Mouse (Mus musculus): ENCODE results near the gene Sdccag8. TPM values are rescaled to one million over a fixed set of nuclear protein-coding genes. Genes with fewer than 3 reads are reported as not detected.

Gene Sdccag8
- polyA plus RNA-seq, 1 experiment from 2014 or later = 6.4 TPM

- H3K4me2 ChIP-seq = no peak overlapping the region
- no peaks in the 10 kb centered on the region for H3K27me3 ChIP-seq (replicated peaks)
- no peaks in the 10 kb centered on the region for H3K9me3 ChIP-seq (replicated peaks)
- no peak overlapping the region for H3K4me3 ChIP-seq
- 67% methylated on average over 3 of the region's 3 CpGs for WGBS (ENCODE audit: insufficient replicate concordance)
- H3K9ac ChIP-seq = no peak overlapping the region
- 0 out of 2 replicates have a peak, but pooled peaks cover 4% of the 10 kb centered on the region for H3K4me1 ChIP-seq
- no peaks in the 10 kb centered on the region; the same call in 1 of the 2 replicates for H3K36me3 ChIP-seq
- no peak for ATAC-seq
- H3K27ac ChIP-seq = no peak overlapping the region
These were observed 208.3 kb downstream of the Sdccag8 start for GRCm38 (mm10) chr1:177022751-177023150.

GRCm38 (mm10) chr1:177027706-177028105 lies 213.2 kb downstream of the Sdccag8 start:
- ATAC-seq = no peak
- Histone ChIP-seq H3K27ac (no peak overlapping the region), H3K4me1 (no peaks in the 10 kb centered on the region), H3K27me3 (replicated peaks) (no peaks in the 10 kb centered on the region), H3K9me3 (replicated peaks) (no peaks in the 10 kb centered on the region), H3K9ac (no peak overlapping the region), H3K4me3 (no peak overlapping the region), H3K4me2 (no peak overlapping the region), H3K36me3 (no peaks in the 10 kb centered on the region)
- 76% methylated on average over 3 of the region's 3 CpGs for WGBS (ENCODE audit: insufficient replicate concordance)

- Histone ChIP-seq H3K9ac (no peak overlapping the region), H3K27ac (no peak overlapping the region), H3K27me3 (replicated peaks) (no peaks in the 10 kb centered on the region), H3K9me3 (replicated peaks) (no peaks in the 10 kb centered on the region), H3K36me3 (no peaks in the 10 kb centered on the region), H3K4me1 (no peaks in the 10 kb centered on the region), H3K4me3 (no peak overlapping the region), H3K4me2 (no peak overlapping the region)
- WGBS (ENCODE audit: insufficient replicate concordance) = 55% methylated on average over 2 of the region's 2 CpGs
- ATAC-seq = no peak
These were observed 214.6 kb downstream of the Sdccag8 start for GRCm38 (mm10) chr1:177029032-177029431.

GRCm38 (mm10) chr1:177030669-177031068 lies 216.2 kb downstream of the Sdccag8 start:
- H3K9me3 ChIP-seq (replicated peaks) = no peaks in the 10 kb centered on the region
- WGBS (ENCODE audit: insufficient replicate concordance) = 73% methylated on average over 3 of the region's 3 CpGs
- no peak overlapping the region for H3K4me2 ChIP-seq
- H3K27me3 ChIP-seq (replicated peaks) = no peaks in the 10 kb centered on the region
- no peaks in the 10 kb centered on the region for H3K4me1 ChIP-seq
- no peak overlapping the region for H3K27ac ChIP-seq
- H3K9ac ChIP-seq = no peak overlapping the region
- no peaks in the 10 kb centered on the region for H3K36me3 ChIP-seq
- H3K4me3 ChIP-seq = no peak overlapping the region
- no peak for ATAC-seq

GRCm38 (mm10) chr1:177031196-177031595 lies 216.7 kb downstream of the Sdccag8 start:
- ATAC-seq = no peak
- 68% methylated on average over 1 of the region's 1 CpGs for WGBS (ENCODE audit: insufficient replicate concordance)

GRCm38 (mm10) chr1:177032233-177032632 lies 217.8 kb downstream of the Sdccag8 start:
- no peaks in the 10 kb centered on the region for H3K9me3 ChIP-seq (replicated peaks)

More at GRCm38 (mm10) chr1:177031196-177031595, 216.7 kb downstream of the Sdccag8 start:
- H3K27me3 ChIP-seq (replicated peaks) = no peaks in the 10 kb centered on the region
- no peaks in the 10 kb centered on the region for H3K4me1 ChIP-seq
- H3K27ac ChIP-seq = no peak overlapping the region
- H3K4me2 ChIP-seq = no peak overlapping the region
- H3K9me3 ChIP-seq (replicated peaks) = no peaks in the 10 kb centered on the region
- no peak overlapping the region for H3K9ac ChIP-seq
- H3K4me3 ChIP-seq = no peak overlapping the region
- H3K36me3 ChIP-seq = no peaks in the 10 kb centered on the region

GRCm38 (mm10) chr1:177035460-177035859 lies 221.0 kb downstream of the Sdccag8 start:
- no peaks in the 10 kb centered on the region for H3K27me3 ChIP-seq (replicated peaks)
- no peak overlapping the region for H3K9ac ChIP-seq
- no peak for ATAC-seq
- H3K4me1 ChIP-seq = no peaks in the 10 kb centered on the region
- WGBS (ENCODE audit: insufficient replicate concordance) = 71% methylated on average over 2 of the region's 2 CpGs
- no peak overlapping the region for H3K4me2 ChIP-seq
- H3K4me3 ChIP-seq = no peak overlapping the region
- no peaks in the 10 kb centered on the region for H3K9me3 ChIP-seq (replicated peaks)
- H3K27ac ChIP-seq = no peak overlapping the region
- no peaks in the 10 kb centered on the region for H3K36me3 ChIP-seq

More at GRCm38 (mm10) chr1:177032233-177032632, 217.8 kb downstream of the Sdccag8 start:
- Histone ChIP-seq H3K4me3 (no peak overlapping the region), H3K9ac (no peak overlapping the region), H3K4me1 (no peaks in the 10 kb centered on the region), H3K36me3 (no peaks in the 10 kb centered on the region), H3K27me3 (replicated peaks) (no peaks in the 10 kb centered on the region), H3K27ac (no peak overlapping the region), H3K4me2 (no peak overlapping the region)
- 33% methylated on average over 1 of the region's 1 CpGs for WGBS (ENCODE audit: insufficient replicate concordance)
- no peak for ATAC-seq

- 56% methylated on average over 2 of the region's 2 CpGs for WGBS (ENCODE audit: insufficient replicate concordance)
- no peaks in the 10 kb centered on the region for H3K9me3 ChIP-seq (replicated peaks)
- H3K27me3 ChIP-seq (replicated peaks) = no peaks in the 10 kb centered on the region
- no peaks in the 10 kb centered on the region for H3K4me1 ChIP-seq
- no peaks in the 10 kb centered on the region for H3K36me3 ChIP-seq
- H3K27ac ChIP-seq = no peak overlapping the region
- no peak for ATAC-seq
- no peak overlapping the region for H3K4me2 ChIP-seq
- no peak overlapping the region for H3K9ac ChIP-seq
- no peak overlapping the region for H3K4me3 ChIP-seq
These were observed 223.9 kb downstream of the Sdccag8 start for GRCm38 (mm10) chr1:177038383-177038782.

- Histone ChIP-seq H3K36me3 (no peaks in the 10 kb centered on the region), H3K9me3 (replicated peaks) (no peaks in the 10 kb centered on the region), H3K4me2 (no peak overlapping the region), H3K4me3 (no peak overlapping the region), H3K27ac (no peak overlapping the region), H3K27me3 (replicated peaks) (no peaks in the 10 kb centered on the region), H3K4me1 (no peaks in the 10 kb centered on the region), H3K9ac (no peak overlapping the region)
- ATAC-seq = no peak
- 63% methylated on average over 6 of the region's 6 CpGs for WGBS (ENCODE audit: insufficient replicate concordance)
These were observed 224.7 kb downstream of the Sdccag8 start for GRCm38 (mm10) chr1:177039093-177039674.

GRCm38 (mm10) chr1:177040058-177040457 lies 225.6 kb downstream of the Sdccag8 start:
- Histone ChIP-seq H3K4me2 (no peak overlapping the region), H3K9ac (no peak overlapping the region), H3K36me3 (no peaks in the 10 kb centered on the region), H3K27ac (no peak overlapping the region), H3K27me3 (replicated peaks) (no peaks in the 10 kb centered on the region), H3K4me3 (no peak overlapping the region), H3K4me1 (no peaks in the 10 kb centered on the region), H3K9me3 (replicated peaks) (no peaks in the 10 kb centered on the region)
- ATAC-seq = no peak
- WGBS (ENCODE audit: insufficient replicate concordance) = 72% methylated on average over 4 of the region's 4 CpGs

- no peak overlapping the region for H3K27ac ChIP-seq
- ATAC-seq = no peak
These were observed 231.4 kb downstream of the Sdccag8 start for GRCm38 (mm10) chr1:177045885-177046284.

GRCm38 (mm10) chr1:177046963-177047362 lies 232.5 kb downstream of the Sdccag8 start:
- H3K4me2 ChIP-seq = no peak overlapping the region
- no peaks in the 10 kb centered on the region for H3K27me3 ChIP-seq (replicated peaks)
- no peak for ATAC-seq
- H3K4me1 ChIP-seq = no peaks in the 10 kb centered on the region
- no peaks in the 10 kb centered on the region for H3K9me3 ChIP-seq (replicated peaks)
- no peak overlapping the region for H3K9ac ChIP-seq
- no peak overlapping the region for H3K27ac ChIP-seq
- H3K4me3 ChIP-seq = no peak overlapping the region
- WGBS (ENCODE audit: insufficient replicate concordance) = 57% methylated on average over 2 of the region's 2 CpGs
- no peaks in the 10 kb centered on the region for H3K36me3 ChIP-seq

More at GRCm38 (mm10) chr1:177045885-177046284, 231.4 kb downstream of the Sdccag8 start:
- H3K27me3 ChIP-seq (replicated peaks) = no peaks in the 10 kb centered on the region
- H3K4me2 ChIP-seq = no peak overlapping the region
- H3K9me3 ChIP-seq (replicated peaks) = no peaks in the 10 kb centered on the region
- no peaks in the 10 kb centered on the region for H3K4me1 ChIP-seq
- H3K36me3 ChIP-seq = no peaks in the 10 kb centered on the region
- no peak overlapping the region for H3K4me3 ChIP-seq
- H3K9ac ChIP-seq = no peak overlapping the region

GRCm38 (mm10) chr1:177048773-177049172 lies 234.3 kb downstream of the Sdccag8 start:
- Histone ChIP-seq H3K4me1 (no peaks in the 10 kb centered on the region), H3K9ac (no peak overlapping the region), H3K4me2 (no peak overlapping the region), H3K9me3 (replicated peaks) (no peaks in the 10 kb centered on the region), H3K4me3 (no peak overlapping the region), H3K27ac (no peak overlapping the region), H3K36me3 (no peaks in the 10 kb centered on the region), H3K27me3 (replicated peaks) (no peaks in the 10 kb centered on the region)
- WGBS (ENCODE audit: insufficient replicate concordance) = 73% methylated on average over 2 of the region's 2 CpGs
- ATAC-seq = no peak

Measured in liver, embryonic 12.5 days (tissue).